ENCODE assay signal across 8 mouse cellular contexts in genomic region chr5:135933900-135934441, GRCm38 (mm10). TPM values are rescaled to one million over a fixed set of nuclear protein-coding genes. Genes with fewer than 3 reads are reported as not detected.
DNase-seq lines count a peak whose midpoint lies in the region; ATAC-seq and TF ChIP-seq lines count a peak whose summit lies in the region.

No protein-coding gene starts in this region.

- TF ChIP-seq CTCF in liver, embryonic 14.5 days (IDR thresholded peaks at IDR 0.05; ENCODE audit: low read depth), result no peak; the same call in 1 of the 2 replicates

- peak overlapping the region; percentile 97 for H3K27ac ChIP-seq in heart, embryonic 10.5 days
- H3K27ac ChIP-seq in liver, embryonic 14.5 days, result peak overlapping the region; percentile 92

- peak overlapping the region; percentile 86 for H3K4me3 ChIP-seq in heart, embryonic 10.5 days
- peak overlapping the region; percentile 85 to 96 for H3K4me3 ChIP-seq in liver, embryonic 14.5 days (ENCODE audit: insufficient read depth in 1 of 2, low read depth in 2 of 2, low read length in 2 of 2)
- peak overlapping the region; percentile 94 for H3K4me3 ChIP-seq in myocyte

- H3K79me2 ChIP-seq in myocyte (ENCODE audit: control insufficient read depth, insufficient read depth), result peaks cover 51% of the 10 kb centered on the region

- peak; percentile 78 for ATAC-seq in erythroblast, adult 5-6 weeks (replicated peaks; ENCODE audit: low FRiP score, poor library complexity, severe bottlenecking)
- ATAC-seq in liver, embryonic 14.5 days (ENCODE audit: insufficient read depth), result peak; percentile 69

- DNase-seq in MEL-GATA-1-ER (ENCODE audit: extremely low read depth, low read depth), result peak; percentile 59
- DNase-seq in brain, adult 2 months (ENCODE audit: low read depth, low spot score), result peak; percentile 80
- peak; percentile 91 for DNase-seq in heart, embryonic 10.5 days (ENCODE audit: low spot score)
- peak; percentile 72 to 79 for DNase-seq in kidney, postnatal 25 days
- DNase-seq in liver, embryonic 14.5 days (ENCODE audit: low read depth in 3 of 3, low spot score in 3 of 3), result peak in 2 of 3 experiments; percentile 44 to 65
- peak; percentile 77 for DNase-seq in thymus, postnatal 4 days

- H3K4me2 ChIP-seq in liver, embryonic 14.5 days (ENCODE audit: low read depth), result peak overlapping the region; percentile 70
- H3K4me2 ChIP-seq in myocyte (ENCODE audit: low read depth), result peak overlapping the region; percentile 94

- peaks cover 21% of the 10 kb centered on the region for H3K4me1 ChIP-seq in heart, embryonic 10.5 days
- H3K4me1 ChIP-seq in liver, embryonic 14.5 days (replicated peaks; ENCODE audit: control insufficient read depth in 2 of 2, insufficient read depth in 2 of 2, low read length in 1 of 2), result peaks cover 7 to 9% of the 10 kb centered on the region in 2 experiments

- WGBS in heart, embryonic 10.5 days, result under 1% methylated on average over 34 of the region's 35 CpGs
- under 1% methylated on average over 35 of the region's 35 CpGs for WGBS in liver, embryonic 14.5 days (ENCODE audit: insufficient replicate concordance)

- no peaks in the 10 kb centered on the region for H3K9me3 ChIP-seq in heart, embryonic 10.5 days
- no peaks in the 10 kb centered on the region for H3K9me3 ChIP-seq in liver, embryonic 14.5 days (ENCODE audit: control insufficient read depth, low read length)

- TF ChIP-seq EP300 in liver, embryonic 14.5 days (IDR thresholded peaks at IDR 0.05; ENCODE audit: low read depth), result 0 out of 2 replicates have a peak, but pooled peaks have one; percentile 34

- peak overlapping the region; percentile 53 for H3ac ChIP-seq in myocyte (ENCODE audit: control insufficient read depth, insufficient read length)

- H3K36me3 ChIP-seq in heart, embryonic 10.5 days, result peaks cover 34% of the 10 kb centered on the region
- H3K36me3 ChIP-seq in liver, embryonic 14.5 days (replicated peaks; ENCODE audit: control insufficient read depth, insufficient read depth, low read depth), result peaks cover 33% of the 10 kb centered on the region
- peaks cover 35% of the 10 kb centered on the region for H3K36me3 ChIP-seq in myocyte (ENCODE audit: control insufficient read depth, insufficient read depth)

- TF ChIP-seq POLR2A in myocyte (IDR thresholded peaks at IDR 0.05; ENCODE audit: insufficient read length, low read depth), result no peak

- H3K27me3 ChIP-seq in heart, embryonic 10.5 days (ENCODE audit: insufficient read depth, poor library complexity, severe bottlenecking), result no peaks in the 10 kb centered on the region
- H3K27me3 ChIP-seq in liver, embryonic 14.5 days (ENCODE audit: control insufficient read depth, insufficient read depth, low read length), result no peaks in the 10 kb centered on the region
- no peaks in the 10 kb centered on the region for H3K27me3 ChIP-seq in myocyte (ENCODE audit: control insufficient read depth, insufficient read depth, insufficient read length)

- H3K9ac ChIP-seq in liver, embryonic 14.5 days (replicated peaks), result peak overlapping the region; percentile 73

TF ChIP-seq in myocyte, 11 proteins besides CTCF, POLR2A, EP300 and RAD21:
- TF ChIP-seq USF1 (IDR thresholded peaks at IDR 0.05; ENCODE audit: low read depth) (no peak), TCF12 (IDR thresholded peaks at IDR 0.05; ENCODE audit: insufficient read depth, poor library complexity, severe bottlenecking) (no peak), CEBPB (IDR thresholded peaks at IDR 0.05; ENCODE audit: insufficient read depth, poor library complexity, severe bottlenecking) (no peak), E2F4 (IDR thresholded peaks at IDR 0.05; ENCODE audit: insufficient read depth) (no peak), MAX (IDR thresholded peaks at IDR 0.05; ENCODE audit: low read depth) (no peak), REST (IDR thresholded peaks at IDR 0.05; ENCODE audit: insufficient read depth, insufficient read length) (no peak), SRF (IDR thresholded peaks at IDR 0.05; ENCODE audit: control insufficient read depth, insufficient read length, low read depth) (no peak), POLR2AphosphoS2 (IDR thresholded peaks at IDR 0.05; ENCODE audit: insufficient read length, low read depth) (no peak), TCF3 (IDR thresholded peaks at IDR 0.05; ENCODE audit: insufficient read length, low read depth) (no peak), MYOG (IDR thresholded peaks at IDR 0.05; ENCODE audit: control insufficient read depth in 1 of 3, insufficient read depth in 1 of 3, insufficient read length in 2 of 3, low read depth in 2 of 3) (no peak), MYOD1 (IDR thresholded peaks at IDR 0.05; ENCODE audit: control insufficient read depth in 1 of 3, insufficient read length in 2 of 3, low read depth in 2 of 3) (no peak)

RNA-seq across cellular contexts. Expression of gene Ywhag, which starts 0.4 kb away (rescaled TPM):
- 14.8 and 40.5 TPM in 2 replicates for total RNA-seq in erythroblast, adult 5-6 weeks (2015; ENCODE audit: low replicate concordance)
- 17.3 and 17.9 TPM in 2 replicates for total RNA-seq in erythroblast, adult 5-6 weeks (2017; ENCODE audit: low replicate concordance)
- polyA plus RNA-seq in heart, embryonic 10.5 days (2016; fragmentation: Nextera tagmentation; extraction: Ambion mirVana), result 202 and 227 TPM in 2 replicates
- 21.7 and 25.9 TPM in 2 replicates for polyA plus RNA-seq in liver, embryonic 14.5 days (2012; rRNA removed)
- 26.3 and 30.1 TPM in 2 replicates for polyA plus RNA-seq in liver, embryonic 14.5 days (2014; fragmentation: Nextera tagmentation; extraction: Ambion mirVana)
- 244 TPM for polyA plus RNA-seq in myocyte (2012; fragmentation: generic; extraction: Trizol)

RNA-seq across cellular contexts. Expression of gene Ssc4d, which starts 40.4 kb away (rescaled TPM):
- total RNA-seq in erythroblast, adult 5-6 weeks (2015; ENCODE audit: low replicate concordance), result 6.0 and 6.3 TPM in 2 replicates
- 0.56 TPM in 1 of 2 replicates, not detected in the other for total RNA-seq in erythroblast, adult 5-6 weeks (2017; ENCODE audit: low replicate concordance)
- 2.3 and 5.2 TPM in 2 replicates for polyA plus RNA-seq in heart, embryonic 10.5 days (2016; fragmentation: Nextera tagmentation; extraction: Ambion mirVana)
- polyA plus RNA-seq in liver, embryonic 14.5 days (2012; rRNA removed), result 2.3 and 2.8 TPM in 2 replicates
- 1.5 and 2.1 TPM in 2 replicates for polyA plus RNA-seq in liver, embryonic 14.5 days (2014; fragmentation: Nextera tagmentation; extraction: Ambion mirVana)
- 2.4 TPM for polyA plus RNA-seq in myocyte (2012; fragmentation: generic; extraction: Trizol)

RNA-seq across cellular contexts. Expression of gene Zp3, which starts 45.9 kb away (rescaled TPM):
- not detected in 2 replicates for total RNA-seq in erythroblast, adult 5-6 weeks (2015; ENCODE audit: low replicate concordance)
- total RNA-seq in erythroblast, adult 5-6 weeks (2017; ENCODE audit: low replicate concordance), result not detected in 2 replicates
- polyA plus RNA-seq in heart, embryonic 10.5 days (2016; fragmentation: Nextera tagmentation; extraction: Ambion mirVana), result not detected in 2 replicates
- 0.03 TPM in 1 of 2 replicates, not detected in the other for polyA plus RNA-seq in liver, embryonic 14.5 days (2012; rRNA removed)
- not detected in 2 replicates for polyA plus RNA-seq in liver, embryonic 14.5 days (2014; fragmentation: Nextera tagmentation; extraction: Ambion mirVana)
- 0.11 TPM for polyA plus RNA-seq in myocyte (2012; fragmentation: generic; extraction: Trizol)

RNA-seq across cellular contexts. Expression of gene Hspb1, which starts 46.3 kb away (rescaled TPM):
- total RNA-seq in erythroblast, adult 5-6 weeks (2015; ENCODE audit: low replicate concordance), result not detected in 2 replicates
- not detected in 2 replicates for total RNA-seq in erythroblast, adult 5-6 weeks (2017; ENCODE audit: low replicate concordance)
- 655 and 948 TPM in 2 replicates for polyA plus RNA-seq in heart, embryonic 10.5 days (2016; fragmentation: Nextera tagmentation; extraction: Ambion mirVana)
- polyA plus RNA-seq in liver, embryonic 14.5 days (2012; rRNA removed), result 1.7 and 1.9 TPM in 2 replicates
- 1.7 and 1.8 TPM in 2 replicates for polyA plus RNA-seq in liver, embryonic 14.5 days (2014; fragmentation: Nextera tagmentation; extraction: Ambion mirVana)
- polyA plus RNA-seq in myocyte (2012; fragmentation: generic; extraction: Trizol), result 622 TPM

Comparison
In these comparisons a context has a peak if more than half of its experiments do, and no peak if none do; other contexts are left out.
1. Peak in every context shown above with its lines: DNase-seq, ATAC-seq, H3K4me3 ChIP-seq and H3K27ac ChIP-seq.